Mouse (Mus musculus) layer of hippocampus, adult 9-10 months (tissue): ENCODE results near the gene Pappa.
A peak's percentile ranks its signal among the peaks of the same experiment; 100 is the strongest.

Experiments used
- DNase-seq: peaks from one replicate; pipeline ENCODE4 v3.0.0; 2022; ENCODE audit warnings: low spot score

The Pappa gene

DNA sequence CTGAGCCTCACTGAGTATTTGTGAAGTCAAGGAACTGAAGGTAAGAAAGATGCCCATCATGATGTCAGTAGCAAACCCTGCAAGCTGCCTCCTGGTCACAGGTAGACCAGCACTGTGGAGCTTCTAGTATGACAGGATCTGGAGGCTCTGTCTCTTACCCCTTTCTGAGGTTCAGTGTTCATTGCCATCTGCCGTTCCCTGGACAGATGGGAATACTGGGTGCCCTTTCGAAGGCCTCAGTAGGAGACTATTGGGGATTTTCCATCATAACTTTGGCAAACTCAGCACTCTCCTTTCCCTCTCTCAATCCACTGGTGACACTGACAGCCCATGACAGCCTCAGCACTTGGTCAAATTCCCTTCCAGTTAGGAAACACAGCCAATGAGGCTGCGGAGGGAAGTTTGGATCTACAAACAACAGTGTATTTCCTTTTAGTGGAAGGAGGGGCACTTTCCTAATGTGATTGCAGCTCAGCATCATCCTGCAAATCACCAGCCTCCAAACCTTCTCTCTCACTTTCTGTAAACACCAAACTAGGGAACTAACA, 42.4 kb downstream of the Pappa start:
- DNase-seq: no peak

DNA sequence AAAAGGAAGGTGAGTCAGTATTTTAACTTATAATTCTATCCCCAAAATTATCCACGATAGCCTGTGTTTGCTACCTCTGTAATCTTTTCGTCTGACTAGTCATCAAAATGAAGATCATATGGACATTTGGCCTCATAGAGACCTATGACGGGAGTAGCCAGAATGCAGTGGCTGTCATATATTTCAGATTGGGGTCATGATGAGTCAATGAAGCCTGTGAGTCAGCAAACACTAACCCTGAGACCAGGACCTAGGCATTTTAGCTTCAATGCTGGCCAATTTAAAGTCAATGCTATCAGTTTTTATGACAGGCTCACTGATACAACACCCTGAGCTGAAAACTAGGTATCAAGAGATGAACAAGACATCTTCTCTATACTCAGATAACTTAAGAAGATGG, 50.5 kb downstream of the Pappa start:
- DNase-seq: no peak

- DNase-seq: no peak
These were observed 54.2 kb downstream of the Pappa start for GRCm38 (mm10) chr4:65178146-65178545.

GRCm38 (mm10) chr4:65187236-65187635, 63.3 kb downstream of the Pappa start:
- no peak for DNase-seq

GRCm38 (mm10) chr4:65187716-65188115, 63.7 kb downstream of the Pappa start:
- no peak for DNase-seq

- DNase-seq: no peak
These were observed 65.0 kb downstream of the Pappa start for GRCm38 (mm10) chr4:65188921-65189485.

- no peak for DNase-seq
These were observed 68.8 kb downstream of the Pappa start for GRCm38 (mm10) chr4:65192810-65193209.

- no peak for DNase-seq
These were observed 72.0 kb downstream of the Pappa start for GRCm38 (mm10) chr4:65195971-65196370.

GRCm38 (mm10) chr4:65203666-65204065, 79.7 kb downstream of the Pappa start:
- no peak for DNase-seq

DNA sequence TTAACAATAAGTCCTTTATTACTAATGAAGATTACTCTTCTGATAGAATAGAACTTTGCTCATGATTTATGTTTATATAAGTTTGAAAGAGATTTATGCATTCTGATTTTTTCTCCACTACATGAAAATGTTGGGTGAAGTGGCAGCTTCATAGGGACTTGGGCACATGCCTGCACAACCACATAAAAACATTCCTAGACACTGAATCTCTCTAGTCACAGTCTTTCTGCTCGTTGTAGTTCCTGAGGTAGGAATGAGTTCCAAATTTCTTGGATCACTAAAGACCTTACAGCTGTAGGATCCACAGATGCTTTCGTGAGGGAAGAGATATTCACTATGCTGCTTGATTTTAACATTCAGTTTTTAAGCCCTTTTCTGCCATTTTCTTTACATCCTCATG, 81.5 kb downstream of the Pappa start:
- no peak for DNase-seq

DNA sequence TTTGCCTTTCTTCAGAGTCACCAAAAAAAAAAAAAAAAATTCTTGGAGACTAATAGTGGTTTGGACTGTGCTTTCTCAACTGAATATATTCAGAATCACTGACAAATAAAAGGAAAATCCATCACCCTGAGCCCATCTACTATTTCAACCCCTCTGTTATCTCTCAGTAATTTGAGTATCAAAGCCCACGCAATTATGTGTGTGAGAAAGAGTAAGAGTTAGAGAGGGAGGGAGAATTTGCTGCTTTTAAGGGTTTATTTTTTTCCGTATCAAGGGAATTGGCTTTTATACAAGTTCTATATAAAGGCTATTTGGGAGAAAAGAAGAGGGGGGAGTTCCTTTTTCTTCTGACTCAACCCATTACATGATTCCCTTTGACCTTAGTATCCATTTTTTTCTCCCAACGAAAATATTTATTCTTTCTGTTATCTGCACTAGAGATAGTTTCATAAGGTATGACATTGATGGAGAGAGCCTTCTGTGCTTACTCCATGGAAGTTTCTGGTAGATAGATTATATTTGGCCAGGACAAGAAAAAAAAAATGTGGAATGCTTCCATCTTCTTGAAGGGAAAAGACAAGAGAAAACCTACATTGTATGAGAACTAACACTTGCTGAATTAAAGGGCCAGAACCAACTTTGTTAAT, 85.5 kb downstream of the Pappa start:
- DNase-seq: no peak

GRCm38 (mm10) chr4:65216682-65217081, 92.7 kb downstream of the Pappa start:
- no peak for DNase-seq

DNA sequence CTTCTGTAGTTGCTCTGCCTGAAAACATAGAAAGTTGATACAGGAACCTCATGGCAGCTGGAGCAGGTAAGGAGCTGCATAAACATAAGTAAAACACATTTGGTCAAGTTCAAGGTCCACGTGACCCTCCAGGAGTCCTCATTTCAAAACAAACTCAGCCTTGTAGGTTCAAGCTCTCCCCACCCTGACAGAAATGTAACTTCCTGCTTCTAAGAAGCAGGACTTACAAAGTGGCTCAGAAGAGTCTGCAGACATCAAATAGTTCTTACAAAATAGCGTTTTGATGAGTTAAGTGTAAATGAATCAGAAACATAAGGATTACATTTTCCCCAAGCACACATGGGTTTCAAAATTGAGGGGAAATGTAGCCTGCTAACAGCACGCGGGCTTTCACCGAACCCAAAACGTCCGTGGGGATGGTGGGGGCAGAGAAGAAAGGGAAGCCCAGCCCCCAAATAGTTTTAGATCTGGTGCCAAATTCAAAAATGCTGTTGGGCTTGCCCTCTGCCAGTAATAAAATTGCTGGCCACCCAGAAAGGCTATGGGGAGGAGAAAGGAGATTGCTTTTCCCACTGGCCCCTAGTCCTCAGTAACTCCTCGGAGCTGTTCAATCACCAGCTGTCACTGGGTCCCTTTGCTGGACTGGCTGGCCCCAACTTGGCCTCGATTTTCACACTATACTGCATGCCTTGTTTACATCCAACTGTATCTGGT, 93.8 kb downstream of the Pappa start:
- no peak for DNase-seq

GRCm38 (mm10) chr4:65223901-65224300, 99.9 kb downstream of the Pappa start:
- DNase-seq: peak; percentile 2

- no peak for DNase-seq
These were observed 114.6 kb downstream of the Pappa start for GRCm38 (mm10) chr4:65238540-65238998.

- no peak for DNase-seq
These were observed 118.5 kb downstream of the Pappa start for GRCm38 (mm10) chr4:65242434-65242931.

DNA sequence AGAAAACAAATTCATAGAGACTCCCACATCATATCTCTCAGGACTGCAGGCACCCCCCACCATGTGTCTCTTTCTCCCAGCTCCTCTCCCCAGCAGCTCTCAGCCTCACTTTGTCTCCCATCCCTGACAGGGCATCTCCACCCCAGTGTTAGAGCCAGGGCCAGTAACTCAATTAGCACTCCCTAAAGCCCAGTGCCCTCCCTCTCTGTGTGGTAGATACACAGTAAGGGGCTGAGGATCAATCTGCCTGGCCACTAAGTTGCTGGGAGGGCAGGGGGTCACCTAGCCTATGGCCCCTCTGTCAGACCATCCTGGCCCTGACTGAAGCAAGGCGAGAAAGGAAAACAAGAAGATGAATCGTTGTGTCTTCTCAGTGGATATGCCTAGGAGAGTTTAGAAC, 119.3 kb downstream of the Pappa start:
- no peak for DNase-seq

DNA sequence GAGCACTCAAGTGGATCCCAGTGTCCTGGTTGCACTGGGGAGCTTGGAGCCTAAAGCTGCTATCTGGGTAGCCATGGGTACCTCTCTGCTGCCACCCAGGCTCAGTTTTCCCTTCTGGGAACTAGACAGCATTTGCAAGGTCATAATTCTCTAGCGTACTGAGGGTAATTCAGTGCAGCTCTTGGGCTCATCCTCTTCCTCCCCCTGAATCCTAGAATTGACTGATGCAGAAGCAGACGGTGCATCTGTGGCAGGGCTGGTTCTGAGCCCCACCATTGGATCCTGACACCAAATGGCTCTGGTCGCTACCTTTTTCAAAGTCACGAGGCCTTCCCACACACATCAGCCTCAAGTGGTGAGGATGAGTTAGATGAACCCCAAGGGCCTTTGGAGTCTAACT, 121.0 kb downstream of the Pappa start:
- DNase-seq: no peak

GRCm38 (mm10) chr4:65245440-65245839, 121.5 kb downstream of the Pappa start:
- no peak for DNase-seq

DNA sequence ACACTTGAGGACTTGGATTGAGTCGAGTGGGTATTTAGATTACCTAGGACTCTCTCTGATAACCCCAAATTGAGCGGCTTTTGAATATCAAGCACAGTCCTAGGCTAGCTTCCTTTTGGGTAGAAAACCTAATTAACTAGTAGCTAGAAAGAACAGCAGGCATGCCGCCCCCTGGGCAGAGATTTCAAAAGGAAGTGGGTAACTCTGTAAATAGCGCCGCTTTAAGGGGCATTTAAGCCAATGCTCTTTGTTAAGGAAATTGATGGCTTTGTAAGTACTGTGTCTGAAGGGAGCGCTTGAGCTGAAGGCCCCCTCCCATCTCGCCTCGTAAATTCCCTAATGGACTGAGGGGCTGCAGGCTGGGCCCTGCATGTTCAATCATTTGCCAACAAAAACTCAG, 128.2 kb downstream of the Pappa start:
- DNase-seq: no peak

DNA sequence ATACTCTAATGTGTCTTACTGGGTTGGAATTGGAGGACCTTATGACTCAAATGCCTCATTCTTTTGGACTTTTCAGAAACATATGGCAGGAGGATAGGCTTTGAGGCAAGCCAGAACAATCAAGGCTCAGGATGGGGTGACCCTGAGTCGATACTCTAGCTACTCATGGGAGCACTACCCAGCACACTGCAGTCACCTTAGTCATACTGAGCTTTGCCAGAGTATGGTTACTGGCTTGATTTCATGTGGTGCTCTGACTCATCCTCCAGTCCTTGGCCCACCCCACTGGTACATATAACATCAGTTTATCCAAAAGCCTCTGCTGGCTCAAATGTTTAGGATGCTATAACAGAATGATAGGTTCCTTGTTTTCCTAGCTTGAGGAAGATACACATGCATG, 130.1 kb downstream of the Pappa start:
- DNase-seq: no peak

- DNase-seq: no peak
These were observed 143.1 kb downstream of the Pappa start for GRCm38 (mm10) chr4:65267066-65267465.

DNA sequence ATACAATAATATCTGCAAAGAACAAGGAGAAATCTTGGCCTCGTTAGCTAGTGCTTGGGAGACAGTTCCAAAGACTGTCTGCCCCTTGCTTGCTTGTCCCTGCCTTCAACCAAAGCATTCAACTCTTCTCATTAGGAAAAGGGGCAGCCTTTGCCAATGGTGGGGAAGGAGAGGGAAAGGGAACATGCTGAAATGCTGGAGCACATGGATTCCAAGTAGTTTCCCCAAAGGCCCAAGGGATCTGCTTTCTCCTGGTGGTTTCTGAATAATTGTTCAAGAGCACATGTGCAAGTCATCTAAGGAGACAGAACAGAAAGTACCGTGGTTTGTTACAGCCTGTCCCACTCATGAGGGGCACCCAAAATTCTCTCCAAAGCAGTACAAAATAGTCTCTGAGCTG, 146.0 kb downstream of the Pappa start:
- no peak for DNase-seq
